12 mouse cellular contexts compared by ENCODE assay signal in the genomic region with DNA sequence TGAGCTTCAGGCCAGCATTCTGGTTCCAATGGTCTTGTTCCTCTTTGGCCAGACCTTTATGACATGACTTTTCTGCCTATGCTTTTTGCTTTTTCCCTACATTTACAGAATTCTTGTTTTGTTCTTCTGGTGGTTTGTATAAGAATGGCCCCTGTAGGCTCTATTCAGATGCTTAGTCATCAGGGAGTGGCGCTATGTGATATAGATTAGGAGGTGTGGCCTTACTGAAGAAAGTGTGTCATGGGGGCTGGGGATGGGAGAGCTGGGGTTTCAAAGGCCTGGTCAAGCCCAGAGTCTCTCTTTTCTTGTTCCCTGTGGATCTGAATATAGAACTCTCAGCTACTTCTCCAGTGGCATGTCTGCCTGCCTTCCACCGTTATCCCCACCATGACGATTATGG.
"Had no signal": no experiment of that assay in that cellular context is flagged by ENCODE, and none has a peak within 500 bp of the region (broad histone marks: within the 10 kb centered on the region; RNA-seq: fewer than 3 reads in every experiment).

No protein-coding gene starts in this region.

- H3K36me3 ChIP-seq: limb, embryonic 10.5 days; lung, embryonic 15.5 days; midbrain, embryonic 15.5 days; neural tube, embryonic 12.5 days; stomach, embryonic 15.5 days had no signal

- H3K9me3 ChIP-seq: limb, embryonic 10.5 days; lung, embryonic 15.5 days; midbrain, embryonic 15.5 days; neural tube, embryonic 12.5 days; stomach, embryonic 15.5 days had no signal

- ATAC-seq: midbrain, embryonic 15.5 days had no signal

- H3K4me2 ChIP-seq: lung, embryonic 15.5 days; midbrain, embryonic 11.5 days; midbrain, embryonic 15.5 days; neural tube, embryonic 12.5 days; stomach, embryonic 15.5 days had no signal

- H3K27me3 ChIP-seq: lung, embryonic 15.5 days; megakaryocyte, embryonic 14.5 days; midbrain, embryonic 15.5 days; neural tube, embryonic 12.5 days; stomach, embryonic 15.5 days had no signal

- DNase-seq: kidney, adult 18-20 months; kidney, postnatal 14 days; lung, postnatal 14 days had no signal

- H3K4me1 ChIP-seq: limb, embryonic 10.5 days; lung, embryonic 15.5 days; megakaryocyte, embryonic 14.5 days; midbrain, embryonic 15.5 days; neural tube, embryonic 12.5 days; stomach, embryonic 15.5 days had no signal

- H3K4me3 ChIP-seq: left cerebral cortex, adult 2 months; limb, embryonic 10.5 days; lung, embryonic 15.5 days; megakaryocyte, embryonic 14.5 days; midbrain, embryonic 15.5 days; neural tube, embryonic 12.5 days; stomach, embryonic 15.5 days had no signal

- H3K27ac ChIP-seq: left cerebral cortex, adult 2 months; limb, embryonic 10.5 days; lung, embryonic 15.5 days; macrophage; midbrain, embryonic 15.5 days; neural tube, embryonic 12.5 days; stomach, embryonic 15.5 days had no signal

- H3K9ac ChIP-seq: lung, embryonic 15.5 days; midbrain, embryonic 15.5 days; neural tube, embryonic 12.5 days; stomach, embryonic 15.5 days had no signal
